Mouse (Mus musculus): ENCODE data around the gene Gm40193. TPM values are rescaled to one million over a fixed set of nuclear protein-coding genes. Genes with fewer than 3 reads are reported as not detected.
"Not testable (repeated sequence)": the region's sequence is repeated elsewhere in the genome, so short reads cannot be mapped to it uniquely, and the experiment has no call there.

Gene Gm40193
- polyA plus RNA-seq, 1 experiment from 2014 or later: not detected

GRCm38 (mm10) chr11:70571641-70572040 is 38.9 kb upstream of the Gm40193 start:
- Histone ChIP-seq H3K4me1 (replicated peaks; ENCODE audit: control insufficient read depth, insufficient read depth, low read length) (peaks cover 3% of the 10 kb centered on the region; the same call in 1 of the 2 replicates), H3K27ac (ENCODE audit: low read length) (no peak overlapping the region), H3K9me3 (ENCODE audit: control insufficient read depth, low read length) (no peaks in the 10 kb centered on the region), H3K9ac (ENCODE audit: low read length) (no peak overlapping the region), H3K27me3 (ENCODE audit: control insufficient read depth, insufficient read depth, low read depth, low read length) (no peaks in the 10 kb centered on the region), H3K4me3 (ENCODE audit: low read length) (no peak overlapping the region), H3K4me2 (ENCODE audit: low read depth, low read length) (no peak overlapping the region), H3K36me3 (ENCODE audit: control insufficient read depth, insufficient read depth, low read length) (no peaks in the 10 kb centered on the region)
- 79% methylated on average over 1 of the region's 1 CpGs for WGBS
- ATAC-seq (ENCODE audit: low read depth): no peak

GRCm38 (mm10) chr11:70570614-70571013 is 37.9 kb upstream of the Gm40193 start:
- H3K4me3 ChIP-seq (ENCODE audit: low read length); H3K36me3 ChIP-seq (ENCODE audit: control insufficient read depth, insufficient read depth, low read length); ATAC-seq (ENCODE audit: low read depth); H3K9me3 ChIP-seq (ENCODE audit: control insufficient read depth, low read length); H3K4me2 ChIP-seq (ENCODE audit: low read depth, low read length); H3K27ac ChIP-seq (ENCODE audit: low read length); H3K9ac ChIP-seq (ENCODE audit: low read length); H3K4me1 ChIP-seq (replicated peaks; ENCODE audit: control insufficient read depth, insufficient read depth, low read length); H3K27me3 ChIP-seq (ENCODE audit: control insufficient read depth, insufficient read depth, low read depth, low read length): not testable (repeated sequence)
- 57% methylated on average over 1 of the region's 1 CpGs for WGBS

DNA sequence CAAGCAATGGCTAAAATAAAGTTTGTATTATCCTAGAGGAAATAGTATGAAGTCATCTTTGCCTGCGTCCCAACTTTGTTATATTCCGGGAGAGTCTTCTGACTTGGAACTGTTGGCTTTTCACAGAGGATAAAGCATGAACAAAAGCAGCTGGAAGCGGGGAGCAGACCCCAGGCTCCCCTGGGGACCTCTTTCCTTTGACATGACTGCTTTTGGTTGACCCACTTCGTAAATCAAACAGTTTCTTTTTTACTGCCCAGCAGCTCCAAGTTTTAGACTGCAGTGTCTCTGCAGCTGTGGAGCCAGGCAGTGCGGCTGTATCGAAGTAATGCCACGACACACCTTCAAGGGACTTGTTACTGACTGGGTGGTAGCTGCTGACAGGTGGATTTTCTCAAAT is 33.8 kb upstream of the Gm40193 start:
- WGBS: 69% methylated on average over 7 of the region's 7 CpGs
- H3K4me1 ChIP-seq (replicated peaks; ENCODE audit: control insufficient read depth, insufficient read depth, low read length): peaks cover 21% of the 10 kb centered on the region

DNA sequence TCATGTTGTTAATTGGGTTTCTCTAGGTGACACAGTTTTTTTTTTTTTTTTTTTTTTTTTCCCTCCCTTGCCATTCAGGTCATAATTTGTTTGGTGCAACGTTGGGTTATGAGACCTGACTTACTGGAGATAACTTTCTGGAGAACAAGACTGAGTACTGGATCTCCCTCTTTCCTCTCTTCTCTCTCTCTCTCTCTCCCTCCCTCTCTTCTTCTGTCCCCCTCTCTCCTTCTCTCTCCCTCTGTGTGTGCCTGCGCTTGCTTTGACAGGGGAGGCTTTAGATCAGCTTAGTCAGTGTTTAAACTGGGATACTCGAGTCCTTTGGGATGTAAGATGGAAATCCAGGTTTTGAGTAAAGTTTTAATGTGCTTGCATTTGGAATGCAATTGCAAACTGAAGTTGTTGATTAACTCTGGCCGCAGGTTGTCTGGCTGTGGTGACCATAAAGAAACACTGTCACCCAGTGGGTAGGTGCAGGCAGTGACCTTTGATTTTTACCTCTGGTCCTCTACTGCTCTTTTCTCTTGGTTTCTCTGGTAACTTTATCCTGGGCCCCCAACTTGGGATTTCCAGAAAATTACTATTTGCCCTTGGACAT is 31.6 kb upstream of the Gm40193 start:
- Histone ChIP-seq H3K4me1 (replicated peaks; ENCODE audit: control insufficient read depth, insufficient read depth, low read length) (peaks cover 21% of the 10 kb centered on the region), H3K4me2 (ENCODE audit: low read depth, low read length) (peak overlapping the region; percentile 79), H3K36me3 (ENCODE audit: control insufficient read depth, insufficient read depth, low read length) (no peaks in the 10 kb centered on the region), H3K9me3 (ENCODE audit: control insufficient read depth, low read length) (no peaks in the 10 kb centered on the region), H3K4me3 (ENCODE audit: low read length) (peak overlapping the region; percentile 79), H3K9ac (ENCODE audit: low read length) (peak overlapping the region; percentile 82), H3K27me3 (ENCODE audit: control insufficient read depth, insufficient read depth, low read depth, low read length) (no peaks in the 10 kb centered on the region), H3K27ac (ENCODE audit: low read length) (peak overlapping the region; percentile 75)
- 22% methylated on average over 4 of the region's 4 CpGs for WGBS
- ATAC-seq (ENCODE audit: low read depth): no peak

More for the DNA sequence above, 33.8 kb upstream of the Gm40193 start:
- ATAC-seq (ENCODE audit: low read depth): no peak
- H3K9me3 ChIP-seq (ENCODE audit: control insufficient read depth, low read length): no peaks in the 10 kb centered on the region
- no peaks in the 10 kb centered on the region for H3K36me3 ChIP-seq (ENCODE audit: control insufficient read depth, insufficient read depth, low read length)
- no peak overlapping the region for H3K4me3 ChIP-seq (ENCODE audit: low read length)
- H3K27ac ChIP-seq (ENCODE audit: low read length): no peak overlapping the region
- no peaks in the 10 kb centered on the region for H3K27me3 ChIP-seq (ENCODE audit: control insufficient read depth, insufficient read depth, low read depth, low read length)
- H3K9ac ChIP-seq (ENCODE audit: low read length): no peak overlapping the region
- H3K4me2 ChIP-seq (ENCODE audit: low read depth, low read length): no peak overlapping the region

GRCm38 (mm10) chr11:70563470-70564275 is 30.9 kb upstream of the Gm40193 start:
- H3K36me3 ChIP-seq (ENCODE audit: control insufficient read depth, insufficient read depth, low read length): no peaks in the 10 kb centered on the region
- no peaks in the 10 kb centered on the region for H3K9me3 ChIP-seq (ENCODE audit: control insufficient read depth, low read length)
- 3% methylated on average over 25 of the region's 25 CpGs for WGBS
- peak overlapping the region; percentile 79 for H3K4me3 ChIP-seq (ENCODE audit: low read length)
- peak overlapping the region; percentile 75 for H3K27ac ChIP-seq (ENCODE audit: low read length)
- peak overlapping the region; percentile 79 for H3K4me2 ChIP-seq (ENCODE audit: low read depth, low read length)
- no peaks in the 10 kb centered on the region for H3K27me3 ChIP-seq (ENCODE audit: control insufficient read depth, insufficient read depth, low read depth, low read length)
- ATAC-seq (ENCODE audit: low read depth): peak; percentile 41
- H3K9ac ChIP-seq (ENCODE audit: low read length): peak overlapping the region; percentile 82
- H3K4me1 ChIP-seq (replicated peaks; ENCODE audit: control insufficient read depth, insufficient read depth, low read length): peaks cover 21% of the 10 kb centered on the region

DNA sequence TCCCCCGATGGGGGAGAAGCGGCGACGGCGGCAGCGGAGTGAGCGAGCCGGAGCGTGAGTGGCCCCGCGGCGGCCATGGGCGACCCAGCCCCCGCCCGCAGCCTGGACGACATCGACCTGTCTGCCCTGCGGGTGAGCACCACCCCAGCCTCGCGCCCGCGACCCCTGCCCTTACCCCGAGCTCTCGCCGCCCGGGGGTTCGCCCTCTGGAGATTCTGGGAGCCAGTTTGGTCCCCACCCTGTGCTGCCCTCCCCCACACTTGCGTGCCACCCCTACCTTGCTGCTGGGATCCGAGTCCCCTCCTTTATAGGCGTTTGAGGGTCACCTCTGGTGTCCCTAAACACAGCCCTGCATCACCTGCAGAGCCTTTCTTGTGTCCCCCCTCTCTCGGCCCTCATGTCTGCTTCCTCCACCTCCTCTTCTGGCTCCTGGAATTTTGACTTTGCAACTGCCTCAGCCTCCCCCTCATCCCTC is 30.3 kb upstream of the Gm40193 start:
- H3K4me1 ChIP-seq (replicated peaks; ENCODE audit: control insufficient read depth, insufficient read depth, low read length): peaks cover 21% of the 10 kb centered on the region
- peak; percentile 29 for ATAC-seq (ENCODE audit: low read depth)

DNA sequence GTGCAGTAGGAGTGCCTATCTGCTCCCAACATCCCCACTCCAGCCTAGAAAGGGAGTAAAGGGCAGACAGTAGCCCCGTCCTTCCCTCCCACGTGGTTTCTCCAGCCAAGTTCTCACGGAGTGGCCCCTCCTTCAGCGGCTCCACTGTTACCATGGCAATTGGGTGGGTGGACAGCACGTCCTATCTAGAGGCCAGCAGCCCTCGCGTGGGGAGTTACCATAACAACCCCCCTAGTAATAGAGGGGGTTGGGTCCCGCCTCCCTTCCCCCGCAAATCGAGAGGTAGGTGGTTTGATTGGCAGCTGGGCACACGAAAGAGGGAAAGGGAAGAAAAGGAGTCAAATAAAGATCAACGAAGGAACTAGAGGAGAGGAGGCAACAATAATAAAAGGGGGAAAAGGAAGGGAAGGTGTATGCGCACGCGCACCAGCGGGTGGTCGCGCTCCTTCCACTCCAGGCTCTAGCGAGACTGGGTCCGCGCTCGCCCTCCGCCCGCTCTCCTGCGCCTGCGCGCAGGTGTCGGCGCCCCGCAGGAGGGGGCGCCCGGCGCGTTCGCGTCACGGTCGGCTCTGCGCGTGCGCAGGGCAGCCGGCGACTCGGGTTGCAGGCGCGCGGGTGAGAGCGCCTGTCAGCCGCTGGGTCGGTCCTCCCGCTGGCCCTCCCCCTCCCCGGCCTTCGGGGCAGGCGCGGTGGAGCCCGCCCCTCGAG is 29.7 kb upstream of the Gm40193 start, which contains the start of gene Mink1:
TSS of gene Mink1 (plus strand) at position 595 of the 708 bp plus-strand sequence.
- Histone ChIP-seq H3K27ac (ENCODE audit: low read length) (peak within 1 kb of the TSS; percentile 75), H3K9ac (ENCODE audit: low read length) (peak within 1 kb of the TSS; percentile 82), H3K4me2 (ENCODE audit: low read depth, low read length) (peak within 1 kb of the TSS; percentile 79), H3K36me3 (ENCODE audit: control insufficient read depth, insufficient read depth, low read length) (no peaks in the 10 kb centered on the region), H3K9me3 (ENCODE audit: control insufficient read depth, low read length) (no peaks in the 10 kb centered on the region), H3K4me1 (replicated peaks; ENCODE audit: control insufficient read depth, insufficient read depth, low read length) (peaks cover 21% of the 10 kb centered on the region), H3K27me3 (ENCODE audit: control insufficient read depth, insufficient read depth, low read depth, low read length) (no peaks in the 10 kb centered on the region), H3K4me3 (ENCODE audit: low read length) (peak within 1 kb of the TSS; percentile 79)
- WGBS: under 1% methylated on average over 49 of the region's 57 CpGs
- peak; percentile 93 for ATAC-seq (ENCODE audit: low read depth)

More for the DNA sequence above, 30.3 kb upstream of the Gm40193 start:
- H3K27me3 ChIP-seq (ENCODE audit: control insufficient read depth, insufficient read depth, low read depth, low read length): no peaks in the 10 kb centered on the region
- H3K4me2 ChIP-seq (ENCODE audit: low read depth, low read length): peak overlapping the region; percentile 79
- H3K27ac ChIP-seq (ENCODE audit: low read length): peak overlapping the region; percentile 75
- no peaks in the 10 kb centered on the region for H3K9me3 ChIP-seq (ENCODE audit: control insufficient read depth, low read length)
- WGBS: under 1% methylated on average over 13 of the region's 31 CpGs
- H3K36me3 ChIP-seq (ENCODE audit: control insufficient read depth, insufficient read depth, low read length): no peaks in the 10 kb centered on the region
- H3K4me3 ChIP-seq (ENCODE audit: low read length): peak overlapping the region; percentile 79
- peak overlapping the region; percentile 82 for H3K9ac ChIP-seq (ENCODE audit: low read length)

- peak; percentile 1; the same call in 1 of the 2 replicates for ATAC-seq (ENCODE audit: low read depth)
- H3K9me3 ChIP-seq (ENCODE audit: control insufficient read depth, low read length): no peaks in the 10 kb centered on the region
- peak overlapping the region; percentile 79 for H3K4me2 ChIP-seq (ENCODE audit: low read depth, low read length)
- H3K27me3 ChIP-seq (ENCODE audit: control insufficient read depth, insufficient read depth, low read depth, low read length): no peaks in the 10 kb centered on the region
- H3K36me3 ChIP-seq (ENCODE audit: control insufficient read depth, insufficient read depth, low read length): no peaks in the 10 kb centered on the region
- H3K4me1 ChIP-seq (replicated peaks; ENCODE audit: control insufficient read depth, insufficient read depth, low read length): peaks cover 21% of the 10 kb centered on the region
- peak overlapping the region; percentile 75 for H3K27ac ChIP-seq (ENCODE audit: low read length)
- peak overlapping the region; percentile 79 for H3K4me3 ChIP-seq (ENCODE audit: low read length)
- peak overlapping the region; percentile 82 for H3K9ac ChIP-seq (ENCODE audit: low read length)
- WGBS: 0% methylated on average over 2 of the region's 2 CpGs
These were observed 29.2 kb upstream of the Gm40193 start for GRCm38 (mm10) chr11:70561937-70562286.

DNA sequence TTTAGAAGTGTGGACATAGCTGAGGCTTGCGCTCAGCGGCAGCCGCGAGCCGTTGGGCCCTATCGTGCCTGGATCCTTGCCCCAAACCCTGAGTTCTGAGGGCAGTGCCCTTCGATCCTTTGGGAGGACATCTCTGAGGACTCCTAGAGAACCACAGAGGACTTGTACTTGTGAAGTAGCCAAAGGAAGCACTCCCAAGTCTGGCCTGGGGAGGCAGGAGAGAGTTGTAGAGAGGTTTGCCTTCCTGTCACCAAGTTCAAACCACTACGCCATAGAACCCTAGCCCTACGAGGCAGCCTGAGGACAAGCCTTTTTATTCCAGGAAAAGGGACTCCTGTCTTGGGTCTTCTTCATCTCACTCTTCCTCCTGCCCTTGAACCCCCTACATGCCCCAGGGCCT is 24.8 kb upstream of the Gm40193 start:
- Histone ChIP-seq H3K4me2 (ENCODE audit: low read depth, low read length) (no peak overlapping the region), H3K4me3 (ENCODE audit: low read length) (no peak overlapping the region), H3K36me3 (ENCODE audit: control insufficient read depth, insufficient read depth, low read length) (peaks cover 2% of the 10 kb centered on the region; the same call in 1 of the 2 replicates), H3K27me3 (ENCODE audit: control insufficient read depth, insufficient read depth, low read depth, low read length) (no peaks in the 10 kb centered on the region), H3K9me3 (ENCODE audit: control insufficient read depth, low read length) (no peaks in the 10 kb centered on the region), H3K4me1 (replicated peaks; ENCODE audit: control insufficient read depth, insufficient read depth, low read length) (peaks cover 7% of the 10 kb centered on the region), H3K9ac (ENCODE audit: low read length) (no peak overlapping the region), H3K27ac (ENCODE audit: low read length) (no peak overlapping the region)
- ATAC-seq (ENCODE audit: low read depth): no peak
- 85% methylated on average over 9 of the region's 9 CpGs for WGBS
